Mouse (Mus musculus) megakaryocyte-erythroid progenitor cell, adult 5-6 weeks (primary cell): ENCODE measurements around the gene Zfp981. TPM values are rescaled to one million over a fixed set of nuclear protein-coding genes. Genes with fewer than 3 reads are reported as not detected.

Experiments
- total RNA-seq, 2 experiments: library from RNA; stranded (forward) in 1 of 2; stranded (reverse) in 1 of 2; fragments of 200-1000, 215-1000 nt in 1 of 2; fragments of >200 nt in 1 of 2; fragmentation: Nextera tagmentation in 1 of 2; gene quantifications; 2 replicates each; pipeline ENCODE4 v1.2.3; 2014 to 2017

Gene Zfp981
- total RNA-seq, 2 experiments from 2014 or later = not detected

Other genes with a start within 250 kb of the Zfp981 start
- gene Zfp992, start 53.0 kb upstream of the Zfp981 start, total RNA-seq (2014; fragmentation: Nextera tagmentation) = 18.9 and 19.5 TPM in 2 replicates
- 9.3 and 11.8 TPM in 2 replicates for gene Zfp992, start 53.0 kb upstream of the Zfp981 start, total RNA-seq (2017)
- gene Zfp993, start 108.9 kb downstream of the Zfp981 start, total RNA-seq (2014; fragmentation: Nextera tagmentation) = 46.6 and 66.0 TPM in 2 replicates
- 9.3 and 10.2 TPM in 2 replicates for gene Zfp993, start 108.9 kb downstream of the Zfp981 start, total RNA-seq (2017)